Mouse (Mus musculus) megakaryocyte, embryonic 14.5 days (primary cell): ENCODE results near the gene Prickle1. TPM values are rescaled to one million over a fixed set of nuclear protein-coding genes. Genes with fewer than 3 reads are reported as not detected.
A peak's percentile ranks its signal among the peaks of the same experiment; 100 is the strongest.

ENCODE experiments used
- H3K27me3 ChIP-seq: replicated peaks from 2 replicates; pipeline ENCODE3; 2012; ENCODE audit warnings: inconsistent platforms
- H3K36me3 ChIP-seq: replicated peaks from 2 replicates; pipeline ENCODE3; 2012; ENCODE audit warnings: low read length, inconsistent platforms, mixed read lengths
- H3K4me1 ChIP-seq: 2 replicates; pipeline ENCODE4 v1.6.1; 2012; ENCODE audit warnings: inconsistent platforms
- H3K4me3 ChIP-seq: replicated peaks from 2 replicates; pipeline ENCODE3; 2012; ENCODE audit warnings: moderate library complexity, mild to moderate bottlenecking, inconsistent platforms
- H3K9me3 ChIP-seq: 2 replicates; pipeline ENCODE4 v1.6.1; 2012; ENCODE audit warnings: inconsistent platforms
- FLI1 ChIP-seq: IDR thresholded peaks from 2 replicates; pipeline ENCODE4 v1.6.1; 2012; ENCODE audit warnings: low read length, inconsistent platforms, mixed read lengths
- GATA1 ChIP-seq: IDR thresholded peaks from 3 replicates; pipeline ENCODE4 v1.6.1; 2012; ENCODE audit warnings: mixed read lengths, low read length, inconsistent platforms, borderline replicate concordance
- polyA plus RNA-seq: library from polyadenylated mRNA; stranded (reverse); fragments of >175 nt; gene quantifications from 2 replicates; pipeline ENCODE4 v1.2.3, GENCODE M21; 2012; ENCODE audit warnings: low replicate concordance; ENCODE audit not compliant: insufficient read depth

The Prickle1 gene
- polyA plus RNA-seq, 1 experiment: 0.81 TPM

DNA sequence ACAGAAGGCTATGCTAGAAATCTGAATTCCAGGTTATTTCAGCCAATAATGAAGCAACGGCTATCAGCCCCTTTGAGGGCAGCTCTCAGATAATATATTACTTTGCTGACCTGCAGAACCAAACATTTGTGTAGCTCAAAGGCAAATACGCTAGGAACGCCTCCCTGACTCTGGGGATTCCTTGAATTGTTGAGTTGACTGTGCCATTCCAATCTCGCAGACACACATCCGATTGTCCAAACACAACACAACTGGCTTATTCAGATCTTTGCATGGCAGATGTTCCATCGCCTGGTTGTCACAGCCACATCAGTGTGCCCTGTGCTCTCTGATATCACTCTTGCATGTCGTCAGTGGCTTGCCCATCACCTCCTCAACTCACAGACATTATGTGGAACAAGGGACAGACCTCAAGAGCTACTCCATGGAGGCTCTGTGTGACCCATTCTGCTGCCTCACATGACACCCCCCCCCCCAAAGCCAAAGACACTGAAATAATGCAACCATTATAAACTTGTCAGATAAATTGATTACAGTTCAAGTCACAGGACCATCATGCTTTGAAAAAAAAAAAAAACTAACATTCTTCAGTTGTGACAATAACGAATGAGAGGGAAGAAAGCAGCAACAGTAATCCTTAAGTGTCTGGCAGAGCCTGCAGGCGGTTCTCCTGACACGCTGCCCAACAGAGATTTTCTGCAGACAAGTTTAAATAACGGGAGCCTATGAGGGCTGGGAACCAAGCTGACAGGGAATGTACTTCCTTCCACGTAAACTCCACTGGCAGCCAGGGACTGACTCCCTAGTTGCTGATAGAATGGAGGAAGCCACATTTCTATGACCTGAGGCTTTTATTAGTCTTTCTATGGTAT lies 65.6 kb downstream of the Prickle1 start:
- TF ChIP-seq FLI1: no peak
- TF ChIP-seq GATA1: no peak
- Histone ChIP-seq H3K36me3 (no peaks in the 10 kb centered on the region), H3K4me3 (no peak overlapping the region), H3K9me3 (no peaks in the 10 kb centered on the region), H3K4me1 (peaks cover 40% of the 10 kb centered on the region), H3K27me3 (no peaks in the 10 kb centered on the region)

DNA sequence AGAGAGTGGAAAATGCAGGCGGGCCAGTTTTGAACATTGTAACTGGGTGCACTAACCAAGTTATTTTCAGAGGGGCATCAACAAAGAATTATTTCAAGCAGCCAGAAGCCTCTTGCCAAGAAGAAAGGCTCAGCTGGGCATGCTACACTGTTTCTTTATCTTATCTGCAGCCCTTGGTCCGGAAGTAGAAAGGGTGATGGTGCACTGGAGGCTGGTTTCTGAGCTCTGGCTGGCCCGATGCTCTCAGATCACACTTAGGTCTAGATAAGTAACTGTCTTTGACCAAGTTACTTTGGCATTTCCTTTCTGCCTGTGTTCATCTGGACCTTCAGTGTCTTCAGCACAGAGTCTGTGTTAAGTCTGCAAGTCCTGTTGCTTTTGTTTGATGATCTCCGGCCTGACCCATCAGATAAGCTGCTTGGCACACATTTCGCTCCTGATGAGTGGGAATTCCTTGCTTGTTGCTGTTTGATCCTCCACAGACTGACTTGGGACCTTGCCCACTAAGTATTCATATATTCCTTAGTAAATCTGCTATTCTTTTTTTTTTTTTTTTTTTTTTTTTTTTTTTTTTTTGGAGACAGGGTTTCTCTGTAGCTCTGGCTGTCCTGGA lies 70.3 kb downstream of the Prickle1 start:
- Histone ChIP-seq H3K36me3 (no peaks in the 10 kb centered on the region), H3K4me1 (peaks cover 49% of the 10 kb centered on the region), H3K27me3 (peaks cover 2% of the 10 kb centered on the region), H3K9me3 (no peaks in the 10 kb centered on the region), H3K4me3 (no peak overlapping the region)
- no peak for TF ChIP-seq GATA1
- no peak for TF ChIP-seq FLI1

DNA sequence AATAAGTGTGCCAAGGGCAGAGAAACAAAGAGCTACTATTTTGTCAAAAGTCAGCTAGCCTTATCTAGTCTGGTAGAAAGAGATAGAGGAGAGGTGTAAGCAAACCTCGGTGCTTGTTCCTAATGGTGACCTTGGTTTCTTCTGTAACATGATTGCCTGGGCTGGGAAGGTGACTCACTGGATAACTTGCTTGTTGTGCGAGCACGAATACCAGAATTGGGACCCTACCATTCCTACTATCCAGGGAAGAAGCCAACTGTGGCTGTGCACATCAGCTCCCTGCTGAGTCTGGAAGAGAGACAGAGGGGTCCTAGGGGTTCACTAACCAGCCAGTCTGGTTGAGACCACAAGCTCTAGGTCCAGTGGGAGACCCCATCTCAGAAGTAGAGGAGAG lies 73.9 kb downstream of the Prickle1 start:
- no peak overlapping the region for H3K4me3 ChIP-seq
- H3K36me3 ChIP-seq: no peaks in the 10 kb centered on the region
- H3K9me3 ChIP-seq: no peaks in the 10 kb centered on the region
- peaks cover 2% of the 10 kb centered on the region for H3K27me3 ChIP-seq
- H3K4me1 ChIP-seq: peaks cover 72% of the 10 kb centered on the region
- TF ChIP-seq GATA1: no peak
- no peak for TF ChIP-seq FLI1

DNA sequence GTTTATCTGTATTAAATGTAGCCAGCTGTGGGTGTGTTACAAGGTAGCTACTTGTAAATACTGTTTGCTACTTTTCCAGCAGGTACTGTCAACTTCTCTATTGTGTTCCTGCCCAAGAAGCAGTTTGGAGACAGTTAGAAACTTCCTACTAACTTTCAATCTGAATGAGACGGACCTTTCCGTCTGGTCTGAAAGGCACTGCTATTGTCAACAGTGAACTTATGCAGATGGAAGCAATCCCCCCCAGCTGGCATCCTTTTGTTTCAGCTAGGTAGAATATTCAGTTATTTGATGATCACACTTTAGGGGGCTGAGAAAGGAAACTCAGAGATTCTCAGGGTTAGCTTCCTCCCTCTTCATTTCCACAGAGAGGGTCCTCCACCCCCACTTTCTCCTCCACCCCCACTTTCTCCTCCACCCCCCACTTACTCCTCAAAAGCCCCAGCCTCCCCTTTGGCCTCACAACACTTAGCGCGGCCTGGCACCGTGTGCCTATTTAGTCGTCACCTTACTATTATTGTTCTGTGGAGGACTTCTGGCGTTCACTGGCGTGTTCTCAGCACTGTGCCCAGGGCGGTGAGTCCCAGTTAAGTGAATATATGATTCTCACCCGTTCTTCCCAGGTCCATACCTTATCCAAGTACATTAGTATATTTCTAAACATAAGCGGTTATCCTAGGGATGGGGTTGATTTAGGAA lies 74.5 kb downstream of the Prickle1 start:
- Histone ChIP-seq H3K4me1 (peaks cover 72% of the 10 kb centered on the region), H3K36me3 (no peaks in the 10 kb centered on the region), H3K9me3 (no peaks in the 10 kb centered on the region), H3K4me3 (no peak overlapping the region), H3K27me3 (peaks cover 2% of the 10 kb centered on the region)
- TF ChIP-seq GATA1 (no peak), FLI1 (no peak)

DNA sequence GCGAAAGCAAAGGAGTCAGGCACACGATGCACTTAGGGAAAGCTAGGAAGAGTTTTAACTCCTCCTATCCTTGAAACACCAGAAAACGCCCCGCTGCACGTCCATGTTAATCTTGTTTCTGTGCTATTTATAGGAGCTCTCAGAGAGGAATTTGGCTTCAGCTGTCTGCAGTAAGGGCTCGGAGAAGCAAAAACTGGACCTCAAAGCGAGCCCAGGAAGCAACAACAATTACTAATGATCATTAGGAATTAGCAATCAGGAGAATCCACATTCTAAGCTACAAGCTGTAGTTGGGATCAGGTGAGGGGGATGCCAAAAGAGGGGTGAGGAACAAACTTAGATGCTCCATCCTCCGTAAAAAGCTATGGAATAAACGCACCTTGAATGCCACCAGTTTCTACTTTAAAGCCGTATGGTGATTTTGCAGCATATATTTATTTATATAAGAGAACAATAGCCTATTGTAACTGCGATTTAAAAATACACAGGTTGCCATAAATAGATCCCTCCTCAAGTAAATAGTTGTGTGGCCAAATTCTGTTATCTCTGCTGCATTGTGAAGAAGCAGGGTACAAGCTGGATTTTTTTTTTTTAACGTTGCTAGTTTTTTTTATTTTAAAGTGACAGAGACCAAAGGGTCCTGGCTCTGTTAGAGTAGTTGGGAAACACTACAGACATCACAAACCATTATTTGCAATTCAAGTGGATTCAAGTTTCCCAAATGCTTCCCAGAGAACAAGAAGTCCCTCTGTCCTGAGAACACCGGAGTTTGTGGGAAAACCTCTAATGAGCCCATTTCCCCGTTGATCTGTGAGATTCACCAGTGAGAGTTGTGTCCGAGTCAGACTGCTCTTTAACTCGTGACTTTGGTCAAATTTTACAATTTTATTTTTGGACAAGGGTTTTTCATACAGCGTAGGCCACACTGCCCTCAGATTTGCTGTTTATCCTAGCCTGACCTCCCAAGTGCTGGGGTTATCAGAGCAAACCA lies 75.6 kb downstream of the Prickle1 start:
- peaks cover 72% of the 10 kb centered on the region for H3K4me1 ChIP-seq
- TF ChIP-seq GATA1: no peak
- TF ChIP-seq FLI1: no peak
- no peaks in the 10 kb centered on the region for H3K36me3 ChIP-seq
- no peaks in the 10 kb centered on the region for H3K9me3 ChIP-seq
- H3K27me3 ChIP-seq: peaks cover 2% of the 10 kb centered on the region
- H3K4me3 ChIP-seq: peak overlapping the region; percentile 97

DNA sequence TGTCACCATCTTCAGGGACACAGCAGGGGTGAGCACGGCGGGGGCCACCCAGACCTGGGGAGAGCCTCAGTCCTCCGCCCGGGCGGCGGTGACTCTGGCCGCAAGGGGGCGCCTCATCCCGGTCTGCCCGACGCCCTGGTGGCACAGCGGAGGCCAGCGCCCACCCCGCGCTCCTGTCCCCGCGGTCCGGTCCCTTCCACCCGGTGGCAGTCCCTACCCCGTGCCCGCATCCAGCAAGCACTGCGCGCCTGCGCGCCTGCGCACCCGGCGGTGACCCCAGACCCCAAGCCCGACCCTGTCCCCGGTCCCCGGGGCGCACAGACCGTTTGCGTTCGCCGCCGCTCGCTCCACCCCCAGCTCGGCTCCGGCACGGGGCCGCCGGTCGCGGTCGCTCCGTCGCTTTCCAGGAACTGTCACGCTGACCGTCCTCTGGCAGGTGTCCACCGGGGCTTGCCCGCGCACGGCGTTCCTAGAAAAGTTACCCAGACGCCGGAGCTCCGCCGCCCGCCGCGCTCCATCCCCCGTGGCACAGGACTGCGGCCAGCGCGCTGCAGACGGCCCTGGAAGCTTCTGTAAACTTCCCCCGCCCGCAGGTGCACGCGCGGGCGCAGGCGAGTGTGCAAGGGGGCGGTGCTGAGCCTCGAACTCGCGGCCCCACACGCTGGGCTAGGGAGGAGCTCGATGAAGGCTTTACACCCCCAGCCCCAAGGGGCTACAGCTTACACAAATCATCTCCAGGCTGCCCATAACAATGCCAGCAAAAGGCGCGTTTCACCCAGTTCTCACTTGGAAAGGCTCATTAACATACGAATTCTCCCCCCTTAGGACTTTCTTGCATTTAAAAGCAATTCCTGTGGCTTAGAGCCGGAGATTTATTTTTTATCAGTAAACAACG lies 76.5 kb downstream of the Prickle1 start:
- Histone ChIP-seq H3K9me3 (no peaks in the 10 kb centered on the region), H3K36me3 (no peaks in the 10 kb centered on the region), H3K27me3 (peaks cover 2% of the 10 kb centered on the region), H3K4me1 (peaks cover 77% of the 10 kb centered on the region), H3K4me3 (peak overlapping the region; percentile 97)
- TF ChIP-seq GATA1 (no peak), FLI1 (no peak)

DNA sequence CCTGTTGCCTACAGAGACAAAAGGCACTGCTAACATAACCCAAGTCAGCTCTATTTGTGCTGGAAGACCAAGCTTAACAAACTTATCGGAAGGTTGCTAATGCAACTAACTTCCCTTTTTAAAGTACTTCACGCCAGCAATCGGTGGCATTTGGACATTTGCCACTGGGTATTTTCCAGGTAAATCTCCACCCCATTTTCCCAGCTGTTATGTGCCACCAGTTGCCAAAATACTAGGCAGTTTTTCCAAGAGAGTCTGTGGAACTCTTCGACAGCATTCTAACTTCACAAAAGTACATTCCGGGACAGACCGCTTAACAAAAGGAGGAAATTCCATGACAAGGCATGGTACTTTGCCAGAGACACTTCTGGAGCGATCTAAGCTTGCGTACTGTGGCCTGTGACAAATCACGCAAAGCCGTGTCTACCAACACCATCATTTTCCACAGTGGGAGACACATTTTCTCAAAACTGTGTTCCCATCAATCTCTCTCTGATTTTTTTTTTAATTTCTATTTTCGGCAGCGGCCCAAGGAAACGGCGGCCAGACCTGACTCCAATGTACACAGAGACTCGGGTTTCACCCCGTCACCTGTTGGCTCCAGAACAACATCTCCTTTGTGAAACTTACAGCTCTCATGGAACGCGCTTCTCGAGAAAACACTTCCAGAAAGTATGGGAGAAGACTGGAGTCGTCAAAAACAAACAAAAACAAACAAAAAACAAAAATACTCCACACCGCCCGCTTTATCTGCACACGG lies 77.4 kb downstream of the Prickle1 start:
- no peaks in the 10 kb centered on the region for H3K36me3 ChIP-seq
- no peaks in the 10 kb centered on the region for H3K9me3 ChIP-seq
- peak overlapping the region; percentile 97 for H3K4me3 ChIP-seq
- H3K27me3 ChIP-seq: peaks cover 2% of the 10 kb centered on the region
- peaks cover 77% of the 10 kb centered on the region for H3K4me1 ChIP-seq
- TF ChIP-seq GATA1: no peak
- no peak for TF ChIP-seq FLI1
